Mouse (Mus musculus): ENCODE results near the gene Yipf7. TPM values are rescaled to one million over a fixed set of nuclear protein-coding genes. Genes with fewer than 3 reads are reported as not detected.

Gene Yipf7
- polyA plus RNA-seq, 1 experiment, result not detected

DNA sequence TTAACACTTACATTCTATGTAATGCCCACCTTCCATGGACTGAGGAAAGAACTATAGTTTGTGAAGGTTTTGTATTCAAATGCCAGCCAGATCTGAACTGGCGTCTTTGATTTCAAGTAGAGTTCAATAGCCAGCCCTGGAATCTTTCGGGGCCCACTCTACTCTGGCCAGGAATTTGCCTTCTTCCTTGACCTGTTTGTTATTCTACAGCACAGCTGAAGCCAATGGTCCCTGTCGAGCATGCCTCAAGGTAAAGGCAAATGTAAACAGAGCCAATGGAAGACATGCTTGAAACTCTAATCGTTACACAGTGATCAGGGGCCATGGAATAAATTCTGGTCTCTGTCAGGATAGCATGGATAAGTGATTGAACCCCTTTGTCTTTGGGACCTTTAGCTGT, 30.2 kb downstream of the Yipf7 start:
- TF ChIP-seq GATA1 (IDR thresholded peaks at IDR 0.05; ENCODE audit: low read length) (no peak), TAL1 (IDR thresholded peaks at IDR 0.05; ENCODE audit: low read length) (no peak)
- Histone ChIP-seq H3K9me3 (ENCODE audit: control insufficient read depth, low read length) (peaks cover 3% of the 10 kb centered on the region; the same call in 1 of the 2 replicates), H3K4me3 (replicated peaks) (no peak overlapping the region)

GRCm38 (mm10) chr5:69511631-69512030, 30.8 kb downstream of the Yipf7 start:
- H3K36me3 ChIP-seq (ENCODE audit: control insufficient read depth), result no peaks in the 10 kb centered on the region
- H3K27me3 ChIP-seq (ENCODE audit: control insufficient read depth), result no peaks in the 10 kb centered on the region
- H3K4me3 ChIP-seq (replicated peaks), result no peak overlapping the region
- H3K9me3 ChIP-seq (ENCODE audit: control insufficient read depth, low read length), result peaks cover 3% of the 10 kb centered on the region; the same call in 1 of the 2 replicates
- TF ChIP-seq TAL1 (IDR thresholded peaks at IDR 0.05; ENCODE audit: low read length) (no peak), GATA1 (IDR thresholded peaks at IDR 0.05; ENCODE audit: low read length) (no peak)
- no peaks in the 10 kb centered on the region for H3K4me1 ChIP-seq (ENCODE audit: control insufficient read depth)

More for the DNA sequence above, 30.2 kb downstream of the Yipf7 start:
- no peaks in the 10 kb centered on the region for H3K4me1 ChIP-seq (ENCODE audit: control insufficient read depth)
- H3K27me3 ChIP-seq (ENCODE audit: control insufficient read depth), result no peaks in the 10 kb centered on the region
- H3K36me3 ChIP-seq (ENCODE audit: control insufficient read depth), result no peaks in the 10 kb centered on the region

GRCm38 (mm10) chr5:69507045-69507444, 35.4 kb downstream of the Yipf7 start:
- Histone ChIP-seq H3K4me1 (ENCODE audit: control insufficient read depth) (no peaks in the 10 kb centered on the region), H3K4me3 (replicated peaks) (no peak overlapping the region), H3K9me3 (ENCODE audit: control insufficient read depth, low read length) (no peaks in the 10 kb centered on the region), H3K36me3 (ENCODE audit: control insufficient read depth) (no peaks in the 10 kb centered on the region), H3K27me3 (ENCODE audit: control insufficient read depth) (no peaks in the 10 kb centered on the region)
- TF ChIP-seq GATA1 (IDR thresholded peaks at IDR 0.05; ENCODE audit: low read length) (no peak), TAL1 (IDR thresholded peaks at IDR 0.05; ENCODE audit: low read length) (no peak)

GRCm38 (mm10) chr5:69489046-69489445, 53.4 kb downstream of the Yipf7 start:
- Histone ChIP-seq H3K27me3 (ENCODE audit: control insufficient read depth) (no peaks in the 10 kb centered on the region), H3K9me3 (ENCODE audit: control insufficient read depth, low read length) (no peaks in the 10 kb centered on the region), H3K36me3 (ENCODE audit: control insufficient read depth) (no peaks in the 10 kb centered on the region), H3K4me1 (ENCODE audit: control insufficient read depth) (no peaks in the 10 kb centered on the region), H3K4me3 (replicated peaks) (no peak overlapping the region)
- TF ChIP-seq TAL1 (IDR thresholded peaks at IDR 0.05; ENCODE audit: low read length) (no peak), GATA1 (IDR thresholded peaks at IDR 0.05; ENCODE audit: low read length) (no peak)

- TF ChIP-seq GATA1 (IDR thresholded peaks at IDR 0.05; ENCODE audit: low read length) (no peak), TAL1 (IDR thresholded peaks at IDR 0.05; ENCODE audit: low read length) (no peak)
- Histone ChIP-seq H3K4me1 (ENCODE audit: control insufficient read depth) (no peaks in the 10 kb centered on the region), H3K27me3 (ENCODE audit: control insufficient read depth) (no peaks in the 10 kb centered on the region), H3K9me3 (ENCODE audit: control insufficient read depth, low read length) (no peaks in the 10 kb centered on the region), H3K4me3 (replicated peaks) (no peak overlapping the region), H3K36me3 (ENCODE audit: control insufficient read depth) (no peaks in the 10 kb centered on the region)
Observed at GRCm38 (mm10) chr5:69467520-69467919, 74.9 kb downstream of the Yipf7 start.

Other genes starting within 250 kb of the Yipf7 start
- not detected in 2 replicates for gene Kctd8, start 201.0 kb downstream of the Yipf7 start, polyA plus RNA-seq (2012)
- 0.08 and 0.11 TPM in 2 replicates for gene Guf1, start 14.3 kb upstream of the Yipf7 start, polyA plus RNA-seq (2012)
- gene Gnpda2, start 49.7 kb upstream of the Yipf7 start, polyA plus RNA-seq (2012), result 0.01 TPM in 1 of 2 replicates, not detected in the other

All from erythroblast, embryonic 14.5 days (primary cell).